Mouse (Mus musculus): ENCODE data around the gene Klk5.

Klk5 gene

GRCm38 (mm10) chr7:43878281-43878680 is 36.5 kb downstream of the Klk5 start:
- DNase-seq = no peak

GRCm38 (mm10) chr7:43880912-43881311 is 39.1 kb downstream of the Klk5 start, which contains the start of gene Klk4:
Klk4 (plus strand) TSS chr7:43881160.
- DNase-seq = no peak

- no peak for DNase-seq
Observed at GRCm38 (mm10) chr7:43882346-43882745, 40.6 kb downstream of the Klk5 start.

- no peak for DNase-seq
Observed at GRCm38 (mm10) chr7:43882811-43883210, 41.0 kb downstream of the Klk5 start.

- DNase-seq = no peak
Observed at GRCm38 (mm10) chr7:43883547-43883946, 41.8 kb downstream of the Klk5 start.

GRCm38 (mm10) chr7:43891365-43891764 is 49.6 kb downstream of the Klk5 start:
- DNase-seq = no peak

- DNase-seq = no peak
Observed at GRCm38 (mm10) chr7:43891788-43892187, 50.0 kb downstream of the Klk5 start.

GRCm38 (mm10) chr7:43894836-43895235 is 53.1 kb downstream of the Klk5 start:
- peak; percentile 84 for DNase-seq

All from kidney, adult 11 months (tissue).